Mouse (Mus musculus) cerebellum, postnatal 25 days (tissue): ENCODE measurements around the gene Mapk14.
"Not testable (repeated sequence)": the region's sequence is repeated elsewhere in the genome, so short reads cannot be mapped to it uniquely, and the experiment has no call there.

Experiments
- DNase-seq, 2 experiments: peaks; one replicate each; pipeline ENCODE4 v3.0.0; 2021; ENCODE audit warnings: mixed read lengths in 2 of 2

Mapk14 gene

DNA sequence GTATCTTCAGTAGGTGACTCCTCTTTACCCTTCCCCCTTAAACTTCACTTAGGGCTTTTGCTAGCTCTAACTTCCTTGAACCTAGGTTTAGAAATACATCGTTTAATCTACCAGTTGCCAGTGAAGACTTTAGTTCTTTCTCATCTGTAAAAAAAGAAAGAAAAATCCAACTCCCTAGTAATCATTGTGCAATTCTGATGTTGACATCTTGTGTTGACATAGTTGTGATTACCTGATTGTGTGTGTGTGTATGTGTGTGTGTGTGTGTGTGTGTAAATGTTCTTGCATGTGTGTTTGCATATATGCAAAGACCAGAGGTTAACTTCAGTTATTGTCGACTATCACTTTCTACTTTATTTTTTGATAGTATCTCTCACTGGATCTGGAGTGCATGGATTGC, 7.5 kb downstream of the Mapk14 start:
- no peak for DNase-seq

- DNase-seq: no peak
Measured at GRCm38 (mm10) chr17:28699789-28700188, 8.7 kb downstream of the Mapk14 start.

- DNase-seq: no peak
Measured at GRCm38 (mm10) chr17:28701171-28701570, 10.0 kb downstream of the Mapk14 start.

DNA sequence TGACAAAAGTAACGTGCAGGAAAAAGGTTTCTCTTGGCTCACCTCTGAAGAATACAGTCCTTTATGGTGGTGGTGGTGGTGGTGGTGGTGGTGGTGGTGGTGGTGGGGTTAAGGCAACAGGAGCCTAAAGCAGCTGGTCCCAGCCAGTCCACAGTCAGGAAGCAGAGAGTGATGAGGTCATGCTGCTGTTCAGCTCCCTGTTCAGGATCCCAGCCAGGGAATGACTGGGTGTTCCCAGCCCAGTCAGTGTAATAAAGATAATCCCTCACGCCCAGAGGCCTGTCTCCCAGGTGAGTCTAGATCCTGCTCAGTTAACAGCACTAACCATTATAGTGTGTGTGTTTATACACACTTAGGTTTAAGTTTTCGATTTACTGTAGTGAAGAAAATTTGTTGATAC, 10.6 kb downstream of the Mapk14 start:
- no peak for DNase-seq

DNA sequence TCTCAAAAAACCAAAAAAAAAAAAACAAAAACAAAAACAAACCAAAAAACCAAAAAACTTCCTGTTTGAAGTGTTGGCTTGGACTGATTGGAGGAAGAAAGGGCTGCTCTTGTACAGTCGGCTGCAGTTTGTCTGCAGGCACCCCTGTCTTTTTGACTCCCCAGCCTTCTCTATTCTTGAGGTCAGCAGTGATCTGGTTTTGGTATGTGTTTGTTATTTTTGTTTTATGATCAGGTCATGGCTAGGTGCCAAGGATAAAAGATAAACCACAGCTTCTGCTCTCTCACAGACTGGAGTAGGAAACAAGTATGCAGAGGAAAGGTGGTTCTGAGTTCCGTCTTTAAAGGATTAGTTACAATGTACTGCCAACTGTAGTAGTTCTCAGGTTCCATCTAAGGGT, 11.5 kb downstream of the Mapk14 start:
- no peak for DNase-seq

DNA sequence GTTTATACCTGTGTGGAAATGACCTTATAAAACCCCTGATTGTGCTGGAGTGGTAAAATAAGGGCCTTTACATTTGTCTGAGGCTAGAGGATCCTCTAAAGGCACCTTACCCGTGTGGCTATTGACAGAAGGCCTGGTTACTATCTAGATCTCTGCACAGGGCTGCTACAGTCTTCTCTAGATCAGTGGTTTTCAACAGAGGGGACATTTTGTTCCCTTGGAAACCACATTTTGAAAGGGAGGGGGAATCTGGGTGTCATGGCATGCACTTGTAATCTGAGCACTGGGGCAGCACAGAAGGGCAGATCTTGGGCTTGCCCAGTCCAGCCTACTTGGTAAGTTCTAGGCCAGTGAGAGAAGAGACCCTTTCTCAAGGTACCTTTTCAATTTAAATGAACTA, 15.6 kb downstream of the Mapk14 start:
- no peak for DNase-seq

DNA sequence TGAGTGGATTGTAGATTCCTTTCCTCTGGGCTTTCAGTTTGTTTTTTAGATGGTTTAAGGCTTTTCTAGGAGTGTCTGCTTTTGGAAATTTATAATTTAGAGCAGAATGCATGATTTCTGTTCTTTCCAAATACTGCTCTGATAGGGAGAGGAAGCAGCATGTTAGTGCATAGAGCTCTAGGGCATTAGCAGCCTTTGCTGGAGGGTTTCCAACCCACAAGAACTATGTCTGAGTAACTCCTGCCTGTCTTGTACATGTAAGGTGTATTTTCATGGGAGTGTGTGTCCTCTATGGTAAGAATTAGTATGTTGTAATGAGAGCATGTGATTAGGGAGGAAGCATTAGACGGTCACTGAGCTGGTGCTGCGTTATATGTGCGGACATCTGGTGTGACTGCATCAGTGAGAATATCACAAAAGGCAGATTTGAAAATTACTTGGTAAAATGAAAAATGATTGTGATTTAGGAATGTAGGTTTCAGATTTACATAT, 16.1 kb downstream of the Mapk14 start:
- DNase-seq: no peak

GRCm38 (mm10) chr17:28707816-28708215, 16.7 kb downstream of the Mapk14 start:
- DNase-seq: no peak

- no peak for DNase-seq
Measured at GRCm38 (mm10) chr17:28708989-28709388, 17.9 kb downstream of the Mapk14 start.

DNA sequence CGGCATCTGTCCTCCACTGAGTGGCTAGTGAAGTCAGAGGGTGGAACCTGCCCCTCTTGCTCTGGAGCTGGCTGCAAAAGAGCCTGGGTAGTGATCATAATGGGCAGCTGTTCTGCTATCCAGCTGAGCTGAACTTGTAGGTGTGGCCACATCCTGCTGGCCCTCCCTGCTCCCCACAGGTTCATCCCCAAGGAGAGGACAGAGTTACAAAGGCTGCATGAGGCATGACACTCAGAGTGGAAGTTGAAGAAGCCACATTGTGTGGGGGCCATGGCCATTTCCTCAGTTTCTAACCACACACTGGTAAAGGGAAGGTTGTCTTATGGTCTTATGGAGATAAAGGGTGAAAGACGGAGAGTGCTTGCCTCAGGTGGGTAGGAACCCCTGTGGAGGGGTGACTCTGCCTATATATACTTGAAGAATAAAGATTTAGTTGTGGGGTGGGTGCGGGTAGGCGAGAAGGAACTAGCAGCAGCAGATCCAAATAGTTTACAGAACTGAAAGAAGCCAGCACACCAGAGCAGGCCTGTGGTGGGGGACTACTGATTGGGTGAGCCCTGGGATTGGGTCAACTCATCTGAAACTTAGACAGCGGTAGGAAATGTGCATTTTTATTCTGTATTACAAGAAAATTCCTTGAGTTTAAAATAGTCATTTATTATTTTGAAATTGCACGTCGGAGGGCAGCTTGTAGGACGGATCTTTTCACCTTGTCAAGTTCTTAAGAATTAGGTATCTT, 18.6 kb downstream of the Mapk14 start:
- no peak for DNase-seq

DNA sequence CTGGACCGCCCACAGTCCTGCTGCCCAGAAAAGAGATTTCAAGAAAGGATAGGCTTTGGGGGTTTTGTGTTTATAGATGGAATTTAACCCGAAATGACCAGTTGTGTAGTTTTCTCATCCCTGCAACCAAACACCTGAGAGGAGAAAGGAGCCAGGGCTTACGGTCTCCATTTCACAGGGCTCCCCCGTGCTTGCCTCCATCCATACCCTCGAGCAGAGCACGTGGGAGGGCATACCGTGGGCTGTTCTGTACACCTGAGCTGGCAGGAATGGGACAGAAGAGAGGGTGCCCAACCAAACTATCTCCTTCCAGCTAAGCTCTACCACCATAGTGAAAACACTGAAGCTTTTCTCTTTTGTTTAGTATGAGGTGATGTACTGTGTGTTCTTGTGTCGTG, 19.2 kb downstream of the Mapk14 start:
- no peak for DNase-seq

GRCm38 (mm10) chr17:28711237-28711636, 20.1 kb downstream of the Mapk14 start:
- DNase-seq: no peak

DNA sequence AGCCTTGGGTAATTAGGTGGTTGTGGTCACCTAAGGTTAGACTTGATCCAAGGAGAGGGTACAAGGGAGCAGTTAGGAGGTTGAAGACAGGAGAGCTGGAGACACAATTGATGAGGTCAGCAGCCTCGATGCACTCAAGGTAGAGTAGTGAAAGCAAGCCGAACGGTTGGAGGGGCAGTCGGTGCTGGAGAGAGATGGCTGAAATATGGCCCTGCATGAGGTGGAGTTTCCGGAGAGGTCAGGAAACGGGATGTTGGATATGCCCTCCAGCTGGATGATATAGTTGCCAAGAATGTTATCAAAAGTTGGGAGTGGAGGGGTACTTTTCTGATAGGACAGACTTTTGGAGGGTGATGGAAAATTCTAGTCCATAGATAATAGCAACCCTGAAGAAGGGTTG, 21.2 kb downstream of the Mapk14 start:
- no peak for DNase-seq

GRCm38 (mm10) chr17:28714006-28714405, 22.9 kb downstream of the Mapk14 start:
- no peak for DNase-seq

GRCm38 (mm10) chr17:28715832-28716548, 24.9 kb downstream of the Mapk14 start:
- DNase-seq: no peak

GRCm38 (mm10) chr17:28717535-28717934, 26.4 kb downstream of the Mapk14 start:
- DNase-seq: no peak

GRCm38 (mm10) chr17:28725783-28726182, 34.7 kb downstream of the Mapk14 start, which contains the start of gene AC170998.1:
AC170998.1 (plus strand) TSS chr17:28726083.
- no peak for DNase-seq

DNA sequence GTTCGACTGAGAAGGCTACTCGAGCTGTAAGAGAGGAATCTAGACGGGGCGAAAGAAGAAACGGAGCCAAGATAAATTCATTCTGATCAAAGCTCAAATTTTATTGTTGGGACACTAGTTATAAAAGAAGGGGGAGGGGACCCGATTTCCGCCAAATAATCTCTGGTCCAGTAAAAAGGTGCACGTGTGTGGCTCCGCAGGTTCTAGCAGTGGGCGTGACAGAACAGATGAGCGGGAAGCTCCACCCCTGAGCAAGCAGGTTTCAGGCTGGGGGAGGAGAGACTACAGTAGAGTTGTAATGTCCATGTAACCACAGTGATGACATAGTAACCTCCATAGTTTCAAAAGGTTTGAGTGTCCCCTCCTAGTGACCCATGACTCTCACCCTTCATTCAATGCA, 36.4 kb downstream of the Mapk14 start:
- DNase-seq: not testable (repeated sequence)

GRCm38 (mm10) chr17:28735317-28736105, 44.4 kb downstream of the Mapk14 start:
- DNase-seq: no peak

DNA sequence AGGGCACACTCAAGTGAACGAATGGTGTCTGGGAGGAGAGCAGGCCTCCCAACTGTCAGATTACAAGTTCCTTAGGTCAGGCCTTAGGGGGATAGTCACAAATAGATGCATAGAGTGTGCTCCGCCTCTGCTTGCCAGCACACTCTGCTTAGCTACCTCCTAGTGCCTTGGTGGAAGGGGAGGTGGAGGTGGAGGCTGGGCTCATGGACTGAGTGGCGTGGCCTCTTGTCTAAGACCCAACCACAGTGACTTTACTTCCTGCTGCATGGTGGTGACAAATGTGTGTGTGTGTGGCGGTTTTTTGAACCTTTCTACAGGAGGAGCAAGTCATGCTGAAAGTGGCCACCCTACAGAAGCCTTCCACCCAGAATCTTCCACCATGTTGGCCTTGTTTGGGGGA, 45.4 kb downstream of the Mapk14 start:
- DNase-seq: no peak

DNA sequence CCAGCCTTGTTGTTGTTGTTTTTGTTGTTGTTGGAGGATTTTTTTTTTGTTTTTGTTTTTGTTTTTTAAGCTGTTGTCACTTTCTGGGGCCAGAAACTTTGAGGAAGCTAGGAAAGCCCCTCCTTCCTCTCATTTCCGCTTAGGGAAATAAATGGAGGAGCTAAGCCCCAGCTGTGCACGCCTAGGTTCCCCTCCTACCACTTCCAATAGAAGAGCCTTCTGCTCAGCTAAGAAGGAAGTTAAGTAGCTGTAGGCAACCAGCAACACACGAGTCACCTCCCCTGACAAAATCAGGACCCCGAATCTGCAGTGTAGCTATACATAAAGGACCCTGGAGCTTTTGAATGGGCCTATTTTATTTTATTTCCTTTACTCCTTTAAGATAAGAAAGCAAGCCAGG, 46.8 kb downstream of the Mapk14 start:
- no peak for DNase-seq

DNA sequence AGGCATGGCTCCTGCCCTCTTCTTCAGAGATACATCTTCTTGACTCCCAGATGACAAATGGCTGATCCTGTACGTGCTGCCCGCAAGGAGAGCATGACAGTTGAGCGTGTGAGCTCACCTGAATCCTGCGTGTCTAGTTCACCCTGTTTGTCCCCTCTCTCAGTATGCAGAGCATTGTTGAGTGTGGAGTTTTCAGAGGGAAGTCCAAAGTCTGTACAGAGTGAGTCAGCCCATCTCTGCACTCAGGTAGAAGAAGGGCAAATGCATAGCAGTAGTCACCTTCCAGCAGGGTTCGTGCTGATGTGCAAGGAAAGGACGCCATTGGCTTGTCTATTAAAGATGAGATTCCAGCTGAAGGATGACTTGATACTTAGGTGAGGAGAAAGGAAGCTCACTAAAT, 48.1 kb downstream of the Mapk14 start:
- DNase-seq: no peak

GRCm38 (mm10) chr17:28743145-28743866, 52.2 kb downstream of the Mapk14 start:
- DNase-seq: peak; percentile 60 to 71
